Mouse (Mus musculus) brown adipose tissue, adult 24 weeks (tissue): Measurements from ENCODE around the gene Ldah. TPM values are rescaled to one million over a fixed set of nuclear protein-coding genes. Genes with fewer than 3 reads are reported as not detected.

Source experiments
- H3K27ac ChIP-seq: fragments of 200-500 bp; replicated peaks from 2 replicates; pipeline ENCODE4 v1.5.1; 2012; ENCODE audit warnings: low read depth, mild to moderate bottlenecking, low read length
- H3K4me1 ChIP-seq: fragments of 200-500 bp; 2 replicates; pipeline ENCODE4 v1.6.1; 2012; ENCODE audit warnings: low read length, mixed read lengths; ENCODE audit not compliant: control insufficient read depth, insufficient read depth, insufficient read length
- H3K4me3 ChIP-seq: fragments of 200-500 bp; 2 replicates; pipeline ENCODE4 v1.5.1; 2012; ENCODE audit warnings: low read depth, mild to moderate bottlenecking, low read length, moderate library complexity; ENCODE audit not compliant: insufficient read depth
- polyA plus RNA-seq: library from polyadenylated mRNA; stranded (reverse); fragments of >200 nt; gene quantifications from 2 replicates; pipeline ENCODE4 v1.2.4, GENCODE M21; 2012; ENCODE audit not compliant: missing spikeins, insufficient read depth, insufficient read length

The Ldah gene
- polyA plus RNA-seq, 1 experiment = 55.7 TPM

DNA sequence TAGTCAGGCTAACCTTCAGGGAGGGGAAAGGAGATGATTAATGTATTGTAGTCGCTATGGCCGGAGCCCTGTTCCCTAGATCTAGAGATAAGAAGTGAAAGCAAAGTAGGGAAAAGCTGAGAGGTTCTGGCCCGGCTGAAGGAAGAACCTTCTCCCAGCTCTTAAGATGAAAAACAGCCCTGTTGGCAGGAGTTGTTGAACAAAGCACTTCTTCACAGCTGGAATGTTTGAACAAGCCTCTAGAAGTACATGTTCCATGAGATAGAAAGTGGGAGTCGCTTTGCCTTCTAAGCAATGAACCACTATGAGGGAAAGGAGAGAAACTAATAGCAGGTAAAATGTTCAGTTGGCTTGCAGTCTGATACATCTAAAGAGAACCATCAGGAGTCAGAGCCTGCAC is 36.8 kb downstream of the Ldah start:
- H3K27ac ChIP-seq = no peak overlapping the region
- no peaks in the 10 kb centered on the region for H3K4me1 ChIP-seq
- H3K4me3 ChIP-seq = no peak overlapping the region

DNA sequence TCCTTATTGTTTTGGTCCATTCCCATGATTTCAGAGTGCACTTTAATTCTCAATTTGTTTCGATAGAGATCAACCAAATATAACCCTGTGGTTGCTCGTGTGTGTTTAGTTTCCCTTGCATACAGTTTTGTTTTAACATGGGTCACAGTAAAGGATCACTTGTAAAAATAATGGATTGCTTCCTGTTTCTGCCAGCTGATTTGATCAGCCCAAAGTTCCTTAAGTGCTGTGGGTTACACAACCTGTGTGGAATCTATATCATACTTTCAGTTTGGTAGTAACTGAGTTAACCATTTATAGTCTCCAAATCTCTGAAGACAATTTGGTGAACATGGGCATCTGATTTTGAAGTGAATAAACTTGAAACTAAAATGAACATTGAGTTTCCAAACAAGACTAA is 52.4 kb downstream of the Ldah start:
- Histone ChIP-seq H3K4me1 (no peaks in the 10 kb centered on the region; the same call in 1 of the 2 replicates), H3K4me3 (no peak overlapping the region)

GRCm38 (mm10) chr12:8266311-8266710 is 58.4 kb downstream of the Ldah start:
- Histone ChIP-seq H3K4me1 (no peaks in the 10 kb centered on the region), H3K27ac (no peak overlapping the region), H3K4me3 (no peak overlapping the region)

More for the DNA sequence above, 52.4 kb downstream of the Ldah start:
- H3K27ac ChIP-seq = no peak overlapping the region

GRCm38 (mm10) chr12:8269627-8270026 is 61.7 kb downstream of the Ldah start:
- no peaks in the 10 kb centered on the region for H3K4me1 ChIP-seq
- no peak overlapping the region for H3K4me3 ChIP-seq
- H3K27ac ChIP-seq = no peak overlapping the region

DNA sequence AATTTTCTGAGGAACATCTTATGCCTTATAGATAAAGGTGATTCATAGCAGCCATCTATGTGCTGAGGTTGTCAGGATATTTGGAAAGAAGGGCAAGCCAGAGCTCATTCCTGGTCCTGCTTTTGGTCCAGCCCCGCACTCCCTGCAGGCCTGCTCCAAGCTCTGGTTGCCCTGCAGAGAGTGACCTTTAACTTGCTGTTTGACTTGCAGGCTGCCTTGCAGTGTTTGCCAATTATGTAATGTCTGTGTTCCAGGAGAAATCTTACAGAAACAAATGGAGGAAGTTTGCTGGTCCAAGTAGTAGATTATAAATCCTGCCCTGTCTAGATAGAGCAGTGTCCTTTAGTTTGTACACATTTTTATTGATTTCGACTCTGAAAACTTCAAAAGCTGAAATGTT is 63.5 kb downstream of the Ldah start:
- no peak overlapping the region for H3K4me3 ChIP-seq
- H3K4me1 ChIP-seq = no peaks in the 10 kb centered on the region
- no peak overlapping the region for H3K27ac ChIP-seq

DNA sequence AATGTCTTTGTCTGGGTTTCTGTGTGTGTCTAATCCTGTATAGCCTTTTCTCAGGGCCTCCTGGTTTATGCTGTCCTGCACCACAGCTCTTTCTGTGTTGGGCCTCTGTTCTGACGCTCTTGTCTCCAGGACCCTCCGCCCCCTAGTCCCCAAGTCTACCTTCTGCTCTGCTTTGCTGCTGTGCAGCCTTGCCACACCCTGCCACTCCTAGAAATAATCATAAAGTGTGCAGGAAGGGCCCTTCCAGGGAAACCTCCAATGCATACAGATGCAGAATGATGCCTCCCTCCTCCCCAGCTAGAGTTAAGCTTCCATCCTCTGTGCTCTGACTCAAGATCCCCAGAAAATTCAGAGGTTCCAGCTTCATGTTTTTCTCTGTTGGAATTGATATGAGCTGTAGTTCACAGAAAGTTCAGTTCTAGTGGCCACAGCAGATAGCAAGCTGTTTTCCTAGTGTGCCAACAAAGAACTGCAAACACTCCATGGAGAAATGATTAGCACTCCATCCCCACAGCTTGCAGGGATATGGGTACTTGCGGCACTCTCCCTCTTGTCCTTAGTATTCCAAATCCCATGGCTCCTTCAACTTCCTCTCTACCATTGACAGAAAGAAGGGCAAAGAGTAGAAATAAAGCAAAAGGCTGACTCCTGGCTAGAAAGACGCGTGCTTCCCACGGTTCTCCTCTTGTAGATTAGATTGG is 65.7 kb downstream of the Ldah start:
- H3K27ac ChIP-seq = no peak overlapping the region
- H3K4me3 ChIP-seq = no peak overlapping the region
- no peaks in the 10 kb centered on the region for H3K4me1 ChIP-seq

- H3K27ac ChIP-seq = no peak overlapping the region
- no peak overlapping the region for H3K4me3 ChIP-seq
- no peaks in the 10 kb centered on the region for H3K4me1 ChIP-seq
Measured at GRCm38 (mm10) chr12:8275424-8275823, 67.5 kb downstream of the Ldah start.

GRCm38 (mm10) chr12:8281225-8282017 is 73.5 kb downstream of the Ldah start:
- no peaks in the 10 kb centered on the region for H3K4me1 ChIP-seq
- H3K4me3 ChIP-seq = no peak overlapping the region
- H3K27ac ChIP-seq = no peak overlapping the region

GRCm38 (mm10) chr12:8287970-8288369 is 80.1 kb downstream of the Ldah start:
- H3K27ac ChIP-seq = no peak overlapping the region
- no peak overlapping the region for H3K4me3 ChIP-seq
- H3K4me1 ChIP-seq = no peaks in the 10 kb centered on the region

GRCm38 (mm10) chr12:8289099-8289498 is 81.2 kb downstream of the Ldah start:
- no peaks in the 10 kb centered on the region for H3K4me1 ChIP-seq

GRCm38 (mm10) chr12:8289499-8289898 is 81.6 kb downstream of the Ldah start:
- Histone ChIP-seq H3K27ac (no peak overlapping the region), H3K4me3 (no peak overlapping the region), H3K4me1 (no peaks in the 10 kb centered on the region)

More at GRCm38 (mm10) chr12:8289099-8289498, 81.2 kb downstream of the Ldah start:
- Histone ChIP-seq H3K27ac (no peak overlapping the region), H3K4me3 (no peak overlapping the region)

DNA sequence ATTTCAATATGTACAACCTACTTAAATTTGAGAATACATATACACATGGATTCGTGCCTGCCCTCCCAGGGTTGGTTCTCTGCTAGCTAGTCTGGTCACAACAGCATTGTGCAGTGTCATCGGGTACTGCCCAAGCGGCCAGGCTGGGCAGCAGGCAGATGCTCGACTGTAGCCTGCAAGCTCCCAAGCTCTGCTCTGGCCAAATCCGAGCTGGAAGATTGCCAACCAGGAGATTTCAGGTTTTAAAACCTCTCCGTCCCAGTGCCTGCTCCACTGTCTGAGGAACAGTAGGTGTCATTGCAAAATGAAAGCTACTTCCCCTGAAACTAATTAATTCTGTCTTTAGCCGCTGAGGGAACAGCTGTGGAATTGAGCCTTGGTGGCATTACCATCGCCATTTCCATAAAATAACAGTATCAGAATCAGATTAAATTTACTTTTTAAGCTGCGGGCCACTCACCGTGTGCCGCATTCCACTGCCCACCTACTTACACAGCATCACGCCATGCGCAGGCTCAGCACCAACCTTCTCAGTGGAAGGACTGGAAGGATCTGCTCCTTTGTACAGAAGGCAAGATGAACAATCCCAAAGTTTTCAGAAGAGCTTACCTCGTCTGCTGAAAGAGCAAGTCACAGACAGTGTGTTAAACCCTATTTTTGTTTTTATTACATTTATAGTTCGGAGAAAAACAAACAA is 83.4 kb downstream of the Ldah start:
- no peak overlapping the region for H3K4me3 ChIP-seq
- H3K27ac ChIP-seq = no peak overlapping the region
- H3K4me1 ChIP-seq = no peaks in the 10 kb centered on the region

DNA sequence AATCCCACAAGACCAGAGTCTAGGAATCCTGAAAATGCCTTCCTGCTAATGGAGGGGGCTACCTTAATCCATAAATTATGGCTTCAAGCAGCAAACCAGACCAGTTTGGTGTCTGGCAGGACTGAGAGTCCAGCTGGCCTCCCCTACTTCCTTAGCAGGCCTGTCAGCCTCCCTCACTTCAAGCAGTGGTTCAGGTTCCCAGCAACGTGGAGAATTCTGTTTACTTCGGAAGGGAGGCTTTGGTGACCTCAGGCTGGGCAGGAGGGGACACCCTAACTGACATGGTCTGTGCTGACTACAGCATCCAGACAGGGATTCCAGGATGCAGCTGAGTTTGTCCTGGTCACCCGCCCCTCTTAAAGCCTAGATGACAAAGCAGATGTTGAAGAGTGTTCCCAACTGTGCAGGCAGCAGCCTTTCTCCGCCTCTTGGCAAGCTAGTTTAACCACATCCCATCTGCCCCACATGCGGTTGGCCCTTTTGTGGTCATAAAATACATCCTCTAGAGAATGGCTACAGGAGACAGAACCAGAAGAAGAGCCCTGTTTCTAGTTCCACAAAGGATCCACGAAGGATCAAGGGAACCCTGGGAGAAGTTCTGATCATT is 87.5 kb downstream of the Ldah start:
- no peaks in the 10 kb centered on the region for H3K4me1 ChIP-seq
- no peak overlapping the region for H3K4me3 ChIP-seq
- H3K27ac ChIP-seq = no peak overlapping the region

GRCm38 (mm10) chr12:8296154-8296553 is 88.2 kb downstream of the Ldah start:
- no peaks in the 10 kb centered on the region for H3K4me1 ChIP-seq
- H3K4me3 ChIP-seq = no peak overlapping the region
- no peak overlapping the region for H3K27ac ChIP-seq

DNA sequence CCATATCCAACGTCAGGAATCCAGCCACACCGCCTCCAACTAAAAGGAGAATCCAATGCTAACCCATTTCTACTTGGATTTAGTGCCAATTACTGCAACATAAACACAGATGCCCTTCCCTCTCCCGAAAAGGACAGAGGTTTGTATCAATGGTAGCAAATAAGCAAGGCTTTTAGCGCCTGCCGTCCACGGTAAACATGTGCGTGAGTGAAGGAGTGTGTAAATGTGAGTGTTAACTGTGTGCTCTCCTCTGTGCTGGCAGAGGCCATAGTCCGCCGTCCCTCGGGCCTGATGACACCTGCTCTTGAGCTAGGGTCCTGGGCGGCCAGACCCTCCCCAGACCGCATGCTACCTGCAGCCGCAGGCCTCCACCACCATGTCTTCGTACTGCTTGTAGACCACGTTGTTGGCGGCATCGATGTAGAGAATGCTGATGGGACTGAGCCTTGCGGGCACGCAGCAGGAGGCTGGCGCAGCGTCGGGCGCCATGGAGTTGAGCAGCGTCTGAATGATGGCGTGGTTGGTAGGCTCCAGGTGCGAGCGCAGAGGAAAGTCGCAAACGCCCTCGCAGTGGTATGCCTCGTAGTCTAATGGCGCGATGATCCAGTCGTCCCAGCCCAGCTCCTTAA is 89.8 kb downstream of the Ldah start:
- Histone ChIP-seq H3K27ac (no peak overlapping the region), H3K4me3 (no peak overlapping the region), H3K4me1 (no peaks in the 10 kb centered on the region)
